Mouse (Mus musculus): ENCODE measurements around the gene Nup107. TPM values are rescaled to one million over a fixed set of nuclear protein-coding genes. Genes with fewer than 3 reads are reported as not detected.

The Nup107 gene
- polyA plus RNA-seq, 1 experiment from 2014 or later = 82.8 TPM

GRCm38 (mm10) chr10:117772364-117773105 lies 20.0 kb downstream of the Nup107 start:
- Histone ChIP-seq H3K4me1 (replicated peaks; ENCODE audit: control insufficient read depth, insufficient read depth, low read length) (no peaks in the 10 kb centered on the region), H3K9ac (ENCODE audit: low read depth, low read length) (no peak overlapping the region), H3K27me3 (ENCODE audit: control insufficient read depth, insufficient read depth, low read length) (no peaks in the 10 kb centered on the region), H3K9me3 (ENCODE audit: control insufficient read depth, low read length) (no peaks in the 10 kb centered on the region), H3K4me2 (replicated peaks; ENCODE audit: low read depth, low read length) (no peak overlapping the region), H3K27ac (ENCODE audit: low read depth, low read length) (no peak overlapping the region), H3K4me3 (ENCODE audit: low read depth, low read length) (no peak overlapping the region), H3K36me3 (ENCODE audit: control insufficient read depth, insufficient read depth, low read length) (peaks cover 7% of the 10 kb centered on the region; the same call in 1 of the 2 replicates)
- WGBS = 88% methylated on average over 17 of the region's 17 CpGs
- no peak for DNase-seq (ENCODE audit: low spot score)
- ATAC-seq (ENCODE audit: low FRiP score) = no peak

- DNase-seq (ENCODE audit: low spot score) (no peak), ATAC-seq (ENCODE audit: low FRiP score) (no peak)
- WGBS = 94% methylated on average over 10 of the region's 10 CpGs
- Histone ChIP-seq H3K36me3 (ENCODE audit: control insufficient read depth, insufficient read depth, low read length) (peaks cover 6% of the 10 kb centered on the region; the same call in 1 of the 2 replicates), H3K9ac (ENCODE audit: low read depth, low read length) (no peak overlapping the region), H3K4me1 (replicated peaks; ENCODE audit: control insufficient read depth, insufficient read depth, low read length) (no peaks in the 10 kb centered on the region), H3K4me2 (replicated peaks; ENCODE audit: low read depth, low read length) (no peak overlapping the region), H3K27me3 (ENCODE audit: control insufficient read depth, insufficient read depth, low read length) (no peaks in the 10 kb centered on the region), H3K27ac (ENCODE audit: low read depth, low read length) (no peak overlapping the region), H3K9me3 (ENCODE audit: control insufficient read depth, low read length) (no peaks in the 10 kb centered on the region), H3K4me3 (ENCODE audit: low read depth, low read length) (no peak overlapping the region)
These were observed 21.4 kb downstream of the Nup107 start for GRCm38 (mm10) chr10:117771131-117771510.

- DNase-seq (ENCODE audit: low spot score) (no peak), ATAC-seq (ENCODE audit: low FRiP score) (no peak)
- Histone ChIP-seq H3K4me2 (replicated peaks; ENCODE audit: low read depth, low read length) (no peak overlapping the region), H3K36me3 (ENCODE audit: control insufficient read depth, insufficient read depth, low read length) (0 out of 2 replicates have a peak, but pooled peaks cover 10% of the 10 kb centered on the region), H3K27ac (ENCODE audit: low read depth, low read length) (no peak overlapping the region), H3K4me3 (ENCODE audit: low read depth, low read length) (no peak overlapping the region), H3K9me3 (ENCODE audit: control insufficient read depth, low read length) (no peaks in the 10 kb centered on the region), H3K27me3 (ENCODE audit: control insufficient read depth, insufficient read depth, low read length) (no peaks in the 10 kb centered on the region), H3K9ac (ENCODE audit: low read depth, low read length) (no peak overlapping the region), H3K4me1 (replicated peaks; ENCODE audit: control insufficient read depth, insufficient read depth, low read length) (no peaks in the 10 kb centered on the region)
- WGBS = 93% methylated on average over 18 of the region's 18 CpGs
These were observed 22.0 kb downstream of the Nup107 start for GRCm38 (mm10) chr10:117770286-117771130.

GRCm38 (mm10) chr10:117769541-117770285 lies 22.8 kb downstream of the Nup107 start:
- no peak overlapping the region for H3K9ac ChIP-seq (ENCODE audit: low read depth, low read length)
- ATAC-seq (ENCODE audit: low FRiP score) (no peak), DNase-seq (ENCODE audit: low spot score) (no peak)
- no peak overlapping the region for H3K27ac ChIP-seq (ENCODE audit: low read depth, low read length)
- H3K4me2 ChIP-seq (replicated peaks; ENCODE audit: low read depth, low read length) = no peak overlapping the region
- H3K36me3 ChIP-seq (ENCODE audit: control insufficient read depth, insufficient read depth, low read length) = 0 out of 2 replicates have a peak, but pooled peaks cover 7% of the 10 kb centered on the region
- WGBS = 96% methylated on average over 9 of the region's 9 CpGs
- H3K9me3 ChIP-seq (ENCODE audit: control insufficient read depth, low read length) = no peaks in the 10 kb centered on the region
- H3K27me3 ChIP-seq (ENCODE audit: control insufficient read depth, insufficient read depth, low read length) = no peaks in the 10 kb centered on the region
- no peaks in the 10 kb centered on the region for H3K4me1 ChIP-seq (replicated peaks; ENCODE audit: control insufficient read depth, insufficient read depth, low read length)
- no peak overlapping the region for H3K4me3 ChIP-seq (ENCODE audit: low read depth, low read length)

GRCm38 (mm10) chr10:117768141-117768440 lies 24.4 kb downstream of the Nup107 start:
- Histone ChIP-seq H3K4me2 (replicated peaks; ENCODE audit: low read depth, low read length) (no peak overlapping the region), H3K9me3 (ENCODE audit: control insufficient read depth, low read length) (no peaks in the 10 kb centered on the region), H3K36me3 (ENCODE audit: control insufficient read depth, insufficient read depth, low read length) (0 out of 2 replicates have a peak, but pooled peaks cover 4% of the 10 kb centered on the region), H3K27me3 (ENCODE audit: control insufficient read depth, insufficient read depth, low read length) (no peaks in the 10 kb centered on the region), H3K27ac (ENCODE audit: low read depth, low read length) (no peak overlapping the region), H3K9ac (ENCODE audit: low read depth, low read length) (no peak overlapping the region), H3K4me3 (ENCODE audit: low read depth, low read length) (no peak overlapping the region), H3K4me1 (replicated peaks; ENCODE audit: control insufficient read depth, insufficient read depth, low read length) (no peaks in the 10 kb centered on the region)
- ATAC-seq (ENCODE audit: low FRiP score) (no peak), DNase-seq (ENCODE audit: low spot score) (no peak)
- 91% methylated on average over 7 of the region's 7 CpGs for WGBS

GRCm38 (mm10) chr10:117767286-117768140 lies 25.0 kb downstream of the Nup107 start:
- WGBS = 93% methylated on average over 10 of the region's 10 CpGs
- ATAC-seq (ENCODE audit: low FRiP score) (no peak), DNase-seq (ENCODE audit: low spot score) (no peak)
- H3K9ac ChIP-seq (ENCODE audit: low read depth, low read length) = no peak overlapping the region
- H3K27ac ChIP-seq (ENCODE audit: low read depth, low read length) = no peak overlapping the region
- H3K4me1 ChIP-seq (replicated peaks; ENCODE audit: control insufficient read depth, insufficient read depth, low read length) = no peaks in the 10 kb centered on the region
- no peaks in the 10 kb centered on the region for H3K9me3 ChIP-seq (ENCODE audit: control insufficient read depth, low read length)
- H3K27me3 ChIP-seq (ENCODE audit: control insufficient read depth, insufficient read depth, low read length) = no peaks in the 10 kb centered on the region
- H3K4me3 ChIP-seq (ENCODE audit: low read depth, low read length) = no peak overlapping the region
- no peak overlapping the region for H3K4me2 ChIP-seq (replicated peaks; ENCODE audit: low read depth, low read length)
- 0 out of 2 replicates have a peak, but pooled peaks cover 4% of the 10 kb centered on the region for H3K36me3 ChIP-seq (ENCODE audit: control insufficient read depth, insufficient read depth, low read length)

- no peak overlapping the region for H3K9ac ChIP-seq (ENCODE audit: low read depth, low read length)
- no peak overlapping the region for H3K4me2 ChIP-seq (replicated peaks; ENCODE audit: low read depth, low read length)
- no peaks in the 10 kb centered on the region for H3K27me3 ChIP-seq (ENCODE audit: control insufficient read depth, insufficient read depth, low read length)
- H3K27ac ChIP-seq (ENCODE audit: low read depth, low read length) = no peak overlapping the region
- no peaks in the 10 kb centered on the region for H3K4me1 ChIP-seq (replicated peaks; ENCODE audit: control insufficient read depth, insufficient read depth, low read length)
- ATAC-seq (ENCODE audit: low FRiP score) = no peak
- no peaks in the 10 kb centered on the region for H3K9me3 ChIP-seq (ENCODE audit: control insufficient read depth, low read length)
- H3K36me3 ChIP-seq (ENCODE audit: control insufficient read depth, insufficient read depth, low read length) = 0 out of 2 replicates have a peak, but pooled peaks cover 4% of the 10 kb centered on the region
- 92% methylated on average over 5 of the region's 5 CpGs for WGBS
- DNase-seq (ENCODE audit: low spot score) = no peak
- H3K4me3 ChIP-seq (ENCODE audit: low read depth, low read length) = no peak overlapping the region
These were observed 25.7 kb downstream of the Nup107 start for GRCm38 (mm10) chr10:117766896-117767160.
